Mouse (Mus musculus) neural tube, embryonic 13.5 days (tissue): Measurements from ENCODE around the gene Gata2. TPM values are rescaled to one million over a fixed set of nuclear protein-coding genes. Genes with fewer than 3 reads are reported as not detected.

Experiments
- ATAC-seq: fragments of 200-750 bp; cut with Nextera tagmentation; 2 replicates; pipeline ENCODE4 v1.8.0; 2017; ENCODE audit warnings: low read depth, mild to moderate bottlenecking, moderate TSS enrichment, moderate library complexity
- H3K27ac ChIP-seq: fragments of 300-500 bp; sonication (generic); replicated peaks from 2 replicates; pipeline ENCODE4 v1.5.1; 2015; ENCODE audit warnings: moderate library complexity, mild to moderate bottlenecking, inconsistent platforms
- H3K27me3 ChIP-seq: fragments of 300-500 bp; sonication (generic); 2 replicates; pipeline ENCODE4 v1.6.1; 2015; ENCODE audit warnings: mild to moderate bottlenecking, inconsistent platforms
- H3K36me3 ChIP-seq: fragments of 300-500 bp; sonication (generic); 2 replicates; pipeline ENCODE4 v1.6.1; 2015; ENCODE audit warnings: mild to moderate bottlenecking, inconsistent platforms
- H3K4me1 ChIP-seq: fragments of 300-500 bp; sonication (generic); replicated peaks from 2 replicates; pipeline ENCODE4 v1.6.1; 2015; ENCODE audit warnings: inconsistent platforms
- H3K4me2 ChIP-seq: fragments of 300-500 bp; sonication (generic); 2 replicates; pipeline ENCODE4 v1.6.1; 2015; ENCODE audit warnings: inconsistent platforms, mild to moderate bottlenecking, moderate library complexity
- H3K4me3 ChIP-seq: fragments of 300-500 bp; sonication (generic); 2 replicates; pipeline ENCODE4 v1.5.1; 2015; ENCODE audit warnings: mild to moderate bottlenecking, inconsistent platforms
- H3K9ac ChIP-seq: fragments of 300-500 bp; sonication (generic); 2 replicates; pipeline ENCODE4 v1.6.1; 2015; ENCODE audit warnings: moderate library complexity, mild to moderate bottlenecking, inconsistent platforms
- H3K9me3 ChIP-seq: fragments of 300-500 bp; sonication (generic); 2 replicates; pipeline ENCODE4 v1.6.1; 2016; ENCODE audit warnings: inconsistent platforms
- WGBS: fragments of 180-500 bp; shearing (Covaris S2); methylation state at CpG from one replicate; pipeline ENCODE4 v1.1.7; 2015; 5-methylcytosine and 5-hydroxymethylcytosine counted together
- polyA plus RNA-seq: library from polyadenylated mRNA; unstranded; fragments of >200 nt; fragmentation: Nextera tagmentation; extraction: Ambion mirVana; gene quantifications from 2 replicates; pipeline ENCODE4 v1.2.1, GENCODE M21; 2015

Gene Gata2
- polyA plus RNA-seq, 1 experiment from 2014 or later: 6.8 TPM

DNA sequence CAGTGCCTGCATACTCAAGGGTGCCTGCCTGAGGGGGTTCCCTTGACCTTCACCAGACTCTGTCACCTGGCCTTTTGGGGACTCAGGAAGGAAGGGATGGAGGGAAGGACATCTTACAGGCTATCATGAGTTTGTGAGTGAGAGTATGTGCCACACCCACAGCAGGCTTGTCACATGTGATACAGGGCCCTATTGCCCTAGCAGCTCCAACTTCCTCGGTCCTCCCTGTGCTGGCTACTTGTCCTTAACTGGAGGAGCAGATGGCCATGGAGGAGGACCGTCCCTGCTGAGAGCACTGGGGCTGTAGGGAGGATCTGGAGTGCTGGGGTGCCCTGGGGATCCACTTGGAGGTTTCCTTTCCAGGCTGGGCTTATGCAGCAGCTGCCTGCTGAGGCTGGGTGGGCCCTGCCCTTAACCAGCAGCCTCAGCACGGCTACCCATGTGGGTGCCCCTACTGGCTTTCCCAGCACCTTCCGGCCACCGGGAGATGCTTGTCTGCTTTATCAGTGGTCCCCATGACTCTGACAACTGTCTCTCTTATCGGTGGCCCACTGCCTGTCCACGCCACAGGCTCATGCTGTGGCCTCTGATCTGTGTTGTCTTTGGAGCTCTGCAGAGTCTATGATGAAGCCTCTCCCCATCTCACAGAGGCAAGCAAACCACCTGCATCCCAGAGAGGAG, 58.2 kb downstream of the Gata2 start:
- Histone ChIP-seq H3K36me3 (no peaks in the 10 kb centered on the region), H3K27ac (no peak overlapping the region), H3K4me3 (no peak overlapping the region), H3K9ac (no peak overlapping the region), H3K4me2 (no peak overlapping the region), H3K9me3 (no peaks in the 10 kb centered on the region), H3K4me1 (no peaks in the 10 kb centered on the region), H3K27me3 (no peaks in the 10 kb centered on the region)
- ATAC-seq: no peak
- 71% methylated on average over 7 of the region's 7 CpGs for WGBS

DNA sequence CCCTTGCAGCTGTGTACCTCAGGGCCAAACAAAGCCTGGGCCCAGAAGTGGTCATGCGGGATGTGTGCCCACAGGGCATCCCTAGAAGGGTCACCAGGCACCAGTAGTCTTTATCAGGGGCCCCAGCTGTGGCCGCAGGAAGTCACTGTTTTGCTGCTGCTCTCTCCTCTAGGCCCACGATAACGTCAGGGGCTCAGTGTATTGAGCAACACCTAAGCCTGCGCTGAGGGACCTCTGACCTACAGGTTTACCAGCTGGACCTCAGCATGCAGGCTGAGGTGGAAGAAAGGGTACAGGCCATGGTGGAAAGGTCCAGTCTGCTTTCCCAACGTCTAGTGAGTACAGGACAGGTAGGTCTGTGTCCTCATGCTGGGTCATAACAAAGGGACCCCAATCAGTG, 60.4 kb downstream of the Gata2 start:
- no peaks in the 10 kb centered on the region for H3K36me3 ChIP-seq
- H3K4me1 ChIP-seq: no peaks in the 10 kb centered on the region
- no peak overlapping the region for H3K4me3 ChIP-seq
- H3K9me3 ChIP-seq: no peaks in the 10 kb centered on the region
- WGBS: 78% methylated on average over 6 of the region's 6 CpGs
- no peaks in the 10 kb centered on the region for H3K27me3 ChIP-seq
- no peak overlapping the region for H3K9ac ChIP-seq
- no peak overlapping the region for H3K4me2 ChIP-seq
- H3K27ac ChIP-seq: no peak overlapping the region
- no peak for ATAC-seq

DNA sequence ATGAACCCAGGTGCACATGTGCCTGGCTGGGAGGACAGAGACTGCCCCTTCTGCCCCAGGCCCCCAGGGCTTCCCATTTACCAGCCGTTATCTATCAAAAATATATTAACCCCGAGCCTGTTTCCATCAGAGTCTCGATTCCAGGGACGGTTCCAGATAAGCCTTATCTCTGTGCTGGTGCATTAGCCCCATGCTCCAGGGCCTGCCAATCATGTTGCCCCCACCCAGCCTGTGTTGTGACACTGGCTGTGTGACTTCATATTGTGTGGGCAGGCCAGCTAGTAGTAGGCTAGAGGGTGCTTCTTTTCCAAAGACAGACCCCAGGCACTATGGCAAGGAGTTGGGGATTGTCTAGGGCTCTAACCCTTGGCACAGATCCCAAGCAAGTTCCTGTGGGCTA, 61.7 kb downstream of the Gata2 start:
- no peak overlapping the region for H3K4me2 ChIP-seq
- H3K27ac ChIP-seq: no peak overlapping the region
- no peak overlapping the region for H3K9ac ChIP-seq
- no peaks in the 10 kb centered on the region for H3K27me3 ChIP-seq
- WGBS: 91% methylated on average over 4 of the region's 4 CpGs
- no peak for ATAC-seq
- H3K9me3 ChIP-seq: no peaks in the 10 kb centered on the region
- H3K36me3 ChIP-seq: no peaks in the 10 kb centered on the region
- H3K4me3 ChIP-seq: no peak overlapping the region
- H3K4me1 ChIP-seq: no peaks in the 10 kb centered on the region

Other genes with a start within 250 kb of the Gata2 start
- 31.1 and 43.6 TPM in 2 replicates for gene H1fx, start 212.3 kb upstream of the Gata2 start, polyA plus RNA-seq
- gene Rab7, start 148.6 kb upstream of the Gata2 start, polyA plus RNA-seq: 324 and 327 TPM in 2 replicates
- 286 and 299 TPM in 2 replicates for gene Rpn1, start 109.4 kb upstream of the Gata2 start, polyA plus RNA-seq
- not detected in 2 replicates for gene Dnajb8, start 28.4 kb downstream of the Gata2 start, polyA plus RNA-seq